Mouse (Mus musculus) ES-Bruce4 (cell line): ENCODE measurements at regions not wholly inside any gene's neighbourhood (a gene's known extent, or its start where the extent isn't known, plus 50 kb on each side); places are given as distances from the start of the nearest gene placed in this dataset.

Experiments
- CTCF ChIP-seq: IDR thresholded peaks from one replicate; pipeline ENCODE4 v1.8.1; 2011; ENCODE audit warnings: low read depth, low read length
- POLR2A ChIP-seq: IDR thresholded peaks from one replicate; pipeline ENCODE4 v1.8.1; 2011; ENCODE audit warnings: low read length; ENCODE audit not compliant: insufficient read depth

GRCm38 (mm10) chr5:74879098-74880047, 165.2 kb downstream of the Chic2 start:
- TF ChIP-seq POLR2A (no peak), CTCF (no peak)
